Mouse (Mus musculus): ENCODE measurements around the gene Zdhhc18.

The Zdhhc18 gene

GRCm38 (mm10) chr4:133654070-133654469, 4.1 kb upstream of the Zdhhc18 start:
- CTCF ChIA-PET = interaction anchor here in 3 of 4 experiments (0.5 to 1.6 kb wide), 3 partner anchors 31 to 823 kb away, joined by 3 to 12 read pairs (median 4); no protein-coding TSS in a partner anchor
- POLR2A ChIA-PET = interaction anchor here in 2 of 4 experiments (0.6 to 1.2 kb wide), 2 partner anchors 40 to 179 kb away, joined by 3 read pairs; no protein-coding TSS in a partner anchor

GRCm38 (mm10) chr4:133652746-133653145, 2.8 kb upstream of the Zdhhc18 start:
- ChIA-PET POLR2A (interaction anchor here in 3 of 4 experiments (0.7 kb wide), 3 partner anchors 8 to 245 kb away, joined by 3 read pairs; no protein-coding TSS in a partner anchor), CTCF (interaction anchor here in 2 of 4 experiments (0.6 to 0.7 kb wide), 3 partner anchors 19 to 1889 kb away, joined by 3 to 5 read pairs (median 4); no protein-coding TSS in a partner anchor)

DNA sequence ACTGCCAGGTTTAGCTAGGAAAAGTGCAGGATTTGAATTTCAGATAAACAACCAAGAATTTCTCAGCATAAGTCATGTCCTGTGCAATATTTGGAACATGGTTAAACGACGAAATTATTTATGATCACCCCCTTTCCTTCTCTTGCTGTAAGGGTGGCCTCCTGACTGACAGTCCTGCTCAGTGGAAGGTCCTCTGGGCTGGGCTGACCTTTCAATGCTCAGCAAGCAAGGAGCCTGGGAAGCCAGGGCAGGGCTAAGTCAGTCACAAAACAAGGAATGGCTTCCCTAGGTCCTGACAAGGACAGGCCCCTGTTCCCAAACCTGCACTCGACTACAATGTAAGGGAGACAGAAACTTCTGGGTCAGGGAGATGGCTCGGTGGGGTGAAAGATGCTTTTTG, 2.0 kb upstream of the Zdhhc18 start:
- ChIA-PET CTCF (interaction anchor here (0.6 to 3.1 kb wide), 13 partner anchors 8 to 186 kb away, joined by 3 to 10 read pairs (median 4); no protein-coding TSS in a partner anchor), POLR2A (interaction anchor here (0.6 to 2.2 kb wide), 13 partner anchors 8 to 179 kb away, joined by 3 to 7 read pairs (median 4); no protein-coding TSS in a partner anchor)

GRCm38 (mm10) chr4:133651445-133651844, 1.5 kb upstream of the Zdhhc18 start:
- CTCF ChIA-PET = interaction anchor here (0.6 to 3.1 kb wide), 22 partner anchors 9 to 187 kb away, joined by 3 to 14 read pairs (median 4); no protein-coding TSS in a partner anchor
- POLR2A ChIA-PET = interaction anchor here (0.6 to 2.2 kb wide), 18 partner anchors 9 to 179 kb away, joined by 3 to 7 read pairs (median 4); no protein-coding TSS in a partner anchor

GRCm38 (mm10) chr4:133649464-133649863, 490 bp downstream of the Zdhhc18 start:
- ChIA-PET CTCF (interaction anchor here (0.6 to 3.1 kb wide), 63 partner anchors 10 to 261 kb away, joined by 3 to 19 read pairs (median 5); partner anchors contain the start of genes Pigv (in 2 of the 4), Gpatch3 (in 1 of the 4), Nudc (in 1 of the 4) and Sfn (in 1 of the 4)), POLR2A (interaction anchor here in 3 of 4 experiments (0.5 to 2.4 kb wide), 22 partner anchors 10 to 302 kb away, joined by 3 to 8 read pairs (median 4); no protein-coding TSS in a partner anchor)

GRCm38 (mm10) chr4:133645680-133646079, 4.3 kb downstream of the Zdhhc18 start:
- ChIA-PET POLR2A (interaction anchor here (0.6 to 3.7 kb wide), 24 partner anchors 11 to 254 kb away, joined by 3 to 21 read pairs (median 4); partner anchors contain the start of genes Arid1a (in 1 of the 4), Gpatch3 (in 1 of the 4), Pigv (in 1 of the 4) and Tent5b (in 1 of the 4)), CTCF (interaction anchor here in 3 of 4 experiments (0.6 to 2.0 kb wide), 23 partner anchors 10 to 193 kb away, joined by 3 to 7 read pairs (median 4); partner anchors contain the start of genes Sfn (in 2 of the 3) and Pigv (in 1 of the 3))

DNA sequence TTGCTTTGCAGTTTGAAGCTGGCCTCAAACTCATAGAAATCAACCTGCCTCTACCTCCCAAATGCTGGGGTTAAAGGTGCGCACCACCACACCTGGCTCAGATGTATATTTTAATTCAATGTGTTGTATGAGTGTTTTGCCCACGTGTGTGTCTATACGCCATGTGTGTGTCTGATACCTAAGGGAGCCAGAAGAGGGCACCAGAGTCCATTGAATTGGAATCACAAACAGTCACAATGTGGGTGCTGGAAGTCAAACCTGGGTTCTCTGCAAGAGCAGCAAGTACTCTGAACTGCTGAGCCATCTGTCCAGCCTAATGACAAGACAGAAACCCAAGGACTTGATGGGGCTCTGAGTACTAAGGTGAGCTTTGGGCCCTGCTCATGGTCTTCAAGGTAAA, 4.8 kb downstream of the Zdhhc18 start:
- ChIA-PET CTCF (interaction anchor here in 3 of 4 experiments (0.6 to 2.0 kb wide), 24 partner anchors 10 to 193 kb away, joined by 3 to 7 read pairs (median 4); partner anchors contain the start of genes Sfn (in 2 of the 3) and Pigv (in 1 of the 3)), POLR2A (interaction anchor here (0.6 to 3.7 kb wide), 24 partner anchors 11 to 286 kb away, joined by 3 to 21 read pairs (median 3); partner anchors contain the start of genes Arid1a (in 1 of the 4), Pigv (in 1 of the 4) and Tent5b (in 1 of the 4))

- ChIA-PET CTCF (interaction anchor here in 3 of 4 experiments (0.6 to 1.9 kb wide), 23 partner anchors 9 to 230 kb away, joined by 3 to 13 read pairs (median 4); partner anchors contain the start of gene Zdhhc18 (in 3 of the 3)), POLR2A (interaction anchor here in 3 of 4 experiments (0.6 to 3.4 kb wide), 59 partner anchors 8 to 553 kb away, joined by 3 to 36 read pairs (median 4); partner anchors contain the start of genes Zdhhc18 (in 2 of the 3), Cep85 (in 1 of the 3), Gpatch3 (in 1 of the 3) and Gpn2 (in 1 of the 3))
These were observed 15.9 kb downstream of the Zdhhc18 start for GRCm38 (mm10) chr4:133634043-133634410.

GRCm38 (mm10) chr4:133633332-133634042, 16.5 kb downstream of the Zdhhc18 start:
- ChIA-PET POLR2A (interaction anchor here in 3 of 4 experiments (0.6 to 3.4 kb wide), 58 partner anchors 8 to 553 kb away, joined by 3 to 36 read pairs (median 4); partner anchors contain the start of genes Zdhhc18 (in 2 of the 3), Cep85 (in 1 of the 3), Gpatch3 (in 1 of the 3) and Gpn2 (in 1 of the 3)), CTCF (interaction anchor here in 3 of 4 experiments (0.5 to 1.9 kb wide), 26 partner anchors 8 to 231 kb away, joined by 3 to 13 read pairs (median 4); partner anchors contain the start of gene Zdhhc18 (in 3 of the 3))

- ChIA-PET POLR2A (interaction anchor here in 3 of 4 experiments (0.6 to 3.4 kb wide), 50 partner anchors 8 to 554 kb away, joined by 3 to 36 read pairs (median 4); partner anchors contain the start of genes Zdhhc18 (in 2 of the 3), Cep85 (in 1 of the 3), Gpatch3 (in 1 of the 3) and Gpn2 (in 1 of the 3)), CTCF (interaction anchor here (0.5 to 1.9 kb wide), 28 partner anchors 8 to 232 kb away, joined by 3 to 13 read pairs (median 5); partner anchors contain the start of genes Zdhhc18 (in 2 of the 4) and Gpn2 (in 1 of the 4))
These were observed 17.2 kb downstream of the Zdhhc18 start for GRCm38 (mm10) chr4:133632483-133633327.

DNA sequence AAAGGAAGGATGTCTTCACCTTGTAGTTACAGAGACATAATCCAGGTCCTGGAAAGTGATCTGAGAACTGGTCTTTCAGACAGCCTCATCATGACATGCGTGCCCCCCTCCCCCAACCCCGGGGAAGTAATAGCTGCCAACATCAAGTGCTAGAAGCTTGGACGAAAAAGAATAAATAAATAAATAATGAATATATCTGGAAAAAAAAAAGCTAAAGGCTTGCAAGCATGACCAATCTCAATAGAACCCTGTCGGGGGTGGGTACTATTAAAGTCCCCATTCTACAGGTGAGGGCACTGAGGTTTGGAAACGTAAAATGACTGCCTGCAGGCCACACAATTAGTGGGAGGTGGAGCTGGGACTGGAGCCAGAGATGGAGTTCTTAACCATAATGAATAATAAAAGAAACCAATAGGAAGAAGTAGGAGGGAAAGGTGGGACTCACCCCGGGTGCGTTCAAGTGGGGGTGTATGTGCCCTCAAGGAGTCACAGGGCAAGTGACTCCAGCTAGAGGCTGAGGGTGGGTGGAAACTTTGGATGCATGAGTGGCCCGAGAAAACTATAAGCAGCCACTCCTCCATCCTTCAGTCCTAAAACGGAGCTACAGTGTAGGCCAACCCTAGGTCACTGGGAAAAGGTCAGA, 18.1 kb downstream of the Zdhhc18 start:
- CTCF ChIA-PET = interaction anchor here (0.5 to 1.3 kb wide), 15 partner anchors 10 to 684 kb away, joined by 3 to 6 read pairs (median 4); partner anchors contain the start of gene Zdhhc18 (in 3 of the 4)
- POLR2A ChIA-PET = interaction anchor here in 3 of 4 experiments (0.8 to 3.4 kb wide), 26 partner anchors 8 to 279 kb away, joined by 3 to 36 read pairs (median 4); partner anchors contain the start of genes Gpatch3 (in 1 of the 3), Nudc (in 1 of the 3), Trnp1 (in 1 of the 3) and Zdhhc18 (in 1 of the 3)

- POLR2A ChIA-PET = interaction anchor here in 3 of 4 experiments (0.8 to 3.4 kb wide), 20 partner anchors 7 to 209 kb away, joined by 3 to 36 read pairs (median 4); partner anchors contain the start of genes Gpatch3 (in 1 of the 3), Nudc (in 1 of the 3), Trnp1 (in 1 of the 3) and Zdhhc18 (in 1 of the 3)
- CTCF ChIA-PET = interaction anchor here (0.6 to 1.3 kb wide), 9 partner anchors 17 to 685 kb away, joined by 3 to 6 read pairs (median 4); partner anchors contain the start of gene Zdhhc18 (in 3 of the 4)
These were observed 18.7 kb downstream of the Zdhhc18 start for GRCm38 (mm10) chr4:133631071-133631768.

- POLR2A ChIA-PET = interaction anchor here in 3 of 4 experiments (0.7 to 3.0 kb wide), 9 partner anchors 9 to 238 kb away, joined by 3 to 10 read pairs (median 3); no protein-coding TSS in a partner anchor
- CTCF ChIA-PET = interaction anchor here in 1 of 4 experiments (0.7 to 1.9 kb wide), 3 partner anchors 20 to 28 kb away, joined by 3 to 6 read pairs (median 3); partner anchors contain the start of genes Sfn and Zdhhc18
These were observed 19.5 kb downstream of the Zdhhc18 start for GRCm38 (mm10) chr4:133630326-133630920.

DNA sequence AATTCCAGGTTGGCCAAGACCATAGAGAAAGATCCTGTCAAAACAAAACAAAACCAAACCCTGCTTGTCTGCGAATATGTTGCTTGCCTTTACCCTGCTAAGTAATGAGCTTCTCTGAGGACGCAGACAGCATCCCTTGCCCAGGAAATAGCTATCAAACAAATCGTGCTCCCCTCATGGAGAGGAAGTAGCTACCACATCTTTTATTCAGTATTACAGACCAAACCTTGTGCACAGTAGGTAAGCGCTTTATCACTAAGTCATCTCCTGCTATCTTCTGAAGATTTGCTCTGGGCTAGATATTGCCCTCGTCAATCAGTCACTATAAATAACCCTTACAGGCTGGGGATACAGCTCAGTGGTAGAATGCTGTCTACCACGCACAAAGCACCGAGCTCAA, 20.8 kb downstream of the Zdhhc18 start:
- ChIA-PET POLR2A (interaction anchor here (0.6 to 2.9 kb wide), 13 partner anchors 8 to 123 kb away, joined by 3 to 9 read pairs (median 3); partner anchors contain the start of gene Sfn (in 1 of the 4)), CTCF (interaction anchor here in 3 of 4 experiments (0.6 to 4.8 kb wide), 6 partner anchors 10 to 21 kb away, joined by 3 to 20 read pairs (median 4); partner anchors contain the start of gene Zdhhc18 (in 2 of the 3))

Data from embryonic stem cell, embryonic (primary cell).